Mouse (Mus musculus): ENCODE measurements around the gene Ccdc116. TPM values are rescaled to one million over a fixed set of nuclear protein-coding genes. Genes with fewer than 3 reads are reported as not detected.
"Not testable (repeated sequence)": the region's sequence is repeated elsewhere in the genome, so short reads cannot be mapped to it uniquely, and the experiment has no call there.

The Ccdc116 gene
- under 1 TPM in 1 of 2 experiments, not detected in 1; 0.09 TPM for total RNA-seq (2021)
- long read RNA-seq, experiment 1, result 0 reads
- long read RNA-seq, experiment 2, result 0 reads

DNA sequence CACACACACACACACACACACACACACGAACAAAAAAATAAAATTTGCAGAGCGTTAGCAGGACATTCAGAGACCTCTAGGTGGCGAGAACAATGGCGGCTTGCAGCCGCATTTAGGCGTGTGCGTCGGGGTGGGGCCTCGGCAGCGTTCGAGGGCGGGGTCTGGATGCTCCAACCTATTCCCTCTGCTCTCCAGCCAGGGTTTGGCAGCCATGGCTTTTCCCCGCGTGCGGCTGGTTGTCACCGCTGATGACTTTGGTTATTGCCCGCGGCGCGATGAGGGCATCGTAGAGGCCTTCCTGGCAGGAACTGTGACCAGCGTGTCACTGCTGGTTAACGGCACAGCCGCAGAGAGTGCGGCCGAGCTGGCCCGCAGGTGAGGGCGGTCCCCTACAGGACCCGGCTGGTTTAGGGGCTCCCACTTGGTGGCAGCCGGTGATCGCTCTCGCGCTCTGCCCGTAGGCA, at the start of gene Ccdc116:
Gene Ccdc116 (minus strand): TSS at position 458 of the 464 bp plus-strand sequence.
- peak; percentile 72 for DNase-seq (ENCODE audit: low spot score)

DNA sequence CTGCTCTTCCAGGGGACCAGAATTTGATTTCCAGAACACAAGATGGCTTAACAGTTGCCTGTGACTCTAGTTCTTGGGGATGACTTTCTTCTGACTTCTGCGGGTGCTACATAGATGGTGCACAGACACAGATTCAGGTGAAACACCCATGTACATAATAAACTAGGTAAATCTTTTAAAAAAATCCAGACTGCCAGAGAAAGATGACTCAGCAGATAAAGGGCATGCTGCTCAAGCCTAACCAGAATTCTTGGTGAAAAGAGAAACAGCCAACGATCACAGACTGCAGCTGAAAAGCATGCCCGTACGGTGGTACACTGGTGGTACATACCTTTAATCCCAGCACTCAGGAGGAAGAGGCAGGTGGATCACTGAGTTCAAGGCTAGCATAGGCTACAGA, 46.8 kb upstream of the Ccdc116 start:
- DNase-seq (ENCODE audit: low spot score), result no peak

DNA sequence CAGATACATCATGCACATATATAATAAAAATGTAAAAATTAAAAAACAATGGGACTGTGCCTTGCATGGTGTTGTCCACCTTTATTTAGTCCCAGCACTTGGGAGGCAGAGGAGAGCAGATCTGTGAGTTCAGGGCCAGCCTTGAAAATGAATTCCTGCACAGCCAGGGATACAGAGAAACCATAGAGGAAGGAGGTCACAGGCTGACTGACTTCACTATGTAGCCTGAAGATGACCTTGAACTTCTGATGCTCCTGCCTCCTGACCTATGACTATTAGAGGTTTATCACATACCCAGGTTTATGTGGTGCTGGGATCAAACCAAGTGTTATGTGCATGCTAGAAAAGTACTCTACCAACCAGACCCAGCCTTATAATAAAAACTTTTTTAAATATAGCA, 38.4 kb upstream of the Ccdc116 start:
- no peak for DNase-seq (ENCODE audit: low spot score)

DNA sequence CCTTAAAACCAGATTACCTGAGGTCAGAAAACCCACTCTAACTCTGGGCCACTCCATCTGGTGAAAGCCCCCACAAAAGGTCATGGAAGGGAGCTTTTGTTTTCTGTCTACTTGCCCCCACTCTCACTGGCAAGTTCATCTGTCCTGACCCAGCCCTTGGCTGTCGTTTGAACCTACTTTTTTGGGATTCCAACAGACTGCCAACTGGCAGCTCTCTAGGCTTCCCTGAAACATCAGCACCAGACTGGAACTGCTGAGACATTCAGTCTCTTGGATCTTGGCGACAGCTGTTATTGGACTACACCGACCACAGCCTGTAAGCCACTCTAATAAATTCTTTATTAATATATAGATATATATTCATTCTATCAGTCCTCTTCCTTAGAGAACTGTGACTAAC, 36.0 kb upstream of the Ccdc116 start:
- peak; percentile 62 for DNase-seq (ENCODE audit: low spot score)

DNA sequence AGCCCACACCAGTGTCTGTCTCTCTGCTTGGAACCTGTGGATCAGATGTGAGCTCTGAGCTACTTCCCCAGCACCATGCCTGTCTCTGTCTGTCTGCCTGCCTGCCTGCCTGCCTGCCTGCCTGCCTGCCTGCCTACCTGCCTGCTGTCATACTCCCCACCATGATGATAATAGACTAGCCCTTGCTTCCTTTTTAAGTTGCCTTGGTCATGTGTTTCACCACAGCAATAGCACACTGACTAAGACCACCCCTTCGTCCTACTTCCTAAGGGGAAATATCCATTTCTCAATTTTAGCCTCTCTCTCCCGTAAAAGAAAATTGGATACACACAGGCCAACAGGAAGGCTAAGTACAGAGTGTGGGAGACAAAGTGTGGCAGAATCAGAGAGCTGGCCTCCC, 35.1 kb upstream of the Ccdc116 start:
- DNase-seq (ENCODE audit: low spot score), result no peak

DNA sequence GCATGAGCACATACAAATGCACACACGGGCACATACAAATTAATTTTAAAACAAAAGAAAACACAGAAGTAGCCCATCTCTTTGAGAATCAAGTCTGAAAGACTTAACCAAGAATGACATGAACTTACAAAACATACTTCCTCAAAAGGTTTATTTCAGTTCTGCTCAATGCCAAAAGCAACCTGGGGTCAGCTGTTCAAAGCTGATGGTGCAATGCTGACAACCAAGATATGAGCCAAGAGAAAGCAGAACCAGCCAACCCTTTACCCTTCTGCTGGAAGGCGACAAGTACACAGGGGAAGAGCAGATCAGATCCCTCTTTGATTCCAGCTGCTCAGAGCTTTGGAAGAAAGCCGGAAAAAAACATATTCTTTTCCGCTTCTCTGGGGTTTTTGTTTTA, 34.4 kb upstream of the Ccdc116 start:
- DNase-seq (ENCODE audit: low spot score), result peak; percentile 54

DNA sequence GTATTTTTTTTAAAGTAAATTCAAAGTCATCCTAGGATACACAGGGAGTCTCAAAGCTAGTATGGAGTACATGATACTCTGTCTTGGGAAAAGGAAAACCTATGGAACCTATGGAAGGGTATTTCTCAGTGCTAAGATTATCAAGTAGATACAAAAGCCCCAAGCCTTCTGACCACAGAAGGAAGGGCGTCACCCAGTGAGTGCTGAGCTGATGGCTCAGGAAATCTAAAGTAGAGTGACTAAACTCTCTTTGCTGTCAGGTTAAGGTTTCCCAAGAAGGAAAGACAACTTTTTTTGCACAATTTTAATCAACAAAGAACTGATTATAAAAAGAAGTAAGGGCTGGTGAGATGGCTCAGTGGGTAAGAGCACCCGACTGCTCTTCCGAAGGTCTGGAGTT, 32.7 kb upstream of the Ccdc116 start:
- no peak for DNase-seq (ENCODE audit: low spot score)

DNA sequence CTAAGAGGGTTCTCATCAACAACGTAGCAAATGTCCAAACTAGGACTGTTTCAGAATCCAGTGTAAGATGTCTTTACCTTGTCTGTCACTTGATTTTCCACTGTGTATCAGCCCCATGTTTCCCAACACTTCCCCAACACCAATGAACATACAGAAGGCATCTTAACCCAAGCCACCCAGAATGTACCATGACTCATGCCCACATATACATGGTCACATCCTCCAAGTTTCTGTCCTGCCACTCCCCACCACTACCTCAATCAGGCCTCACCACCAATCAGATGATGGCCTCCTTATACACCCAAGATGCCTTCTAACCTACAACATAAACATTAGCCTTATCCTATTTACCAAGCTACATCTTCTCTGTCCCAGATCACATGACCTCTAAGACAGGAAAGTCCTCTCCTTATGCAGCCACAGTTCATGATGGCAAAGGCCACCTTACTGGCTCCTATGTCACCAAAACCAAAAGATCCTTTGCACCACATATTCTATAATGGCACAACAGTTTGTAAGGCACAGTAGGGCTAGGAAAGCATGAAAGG, 30.7 kb upstream of the Ccdc116 start:
- DNase-seq (ENCODE audit: low spot score), result no peak

DNA sequence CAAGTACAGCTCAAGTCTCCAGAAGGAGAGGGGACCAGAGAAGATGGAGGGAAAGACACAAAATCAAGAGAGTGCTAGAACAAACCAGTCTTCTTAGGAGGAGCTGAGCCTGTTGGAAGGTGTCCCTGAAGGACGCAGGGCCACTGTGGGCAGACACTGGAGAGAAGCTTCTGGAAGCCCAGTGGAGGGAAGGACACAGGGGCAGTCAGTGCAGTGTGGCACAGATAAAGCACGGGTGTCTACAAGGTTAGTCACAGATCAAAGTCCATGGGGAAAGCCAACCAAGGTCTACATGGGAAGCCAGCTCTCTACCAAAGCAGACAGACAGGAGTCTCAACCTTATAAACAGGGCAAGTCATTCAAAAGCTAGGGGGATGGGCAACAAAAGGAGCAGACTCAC, 28.7 kb upstream of the Ccdc116 start:
- no peak for DNase-seq (ENCODE audit: low spot score)

DNA sequence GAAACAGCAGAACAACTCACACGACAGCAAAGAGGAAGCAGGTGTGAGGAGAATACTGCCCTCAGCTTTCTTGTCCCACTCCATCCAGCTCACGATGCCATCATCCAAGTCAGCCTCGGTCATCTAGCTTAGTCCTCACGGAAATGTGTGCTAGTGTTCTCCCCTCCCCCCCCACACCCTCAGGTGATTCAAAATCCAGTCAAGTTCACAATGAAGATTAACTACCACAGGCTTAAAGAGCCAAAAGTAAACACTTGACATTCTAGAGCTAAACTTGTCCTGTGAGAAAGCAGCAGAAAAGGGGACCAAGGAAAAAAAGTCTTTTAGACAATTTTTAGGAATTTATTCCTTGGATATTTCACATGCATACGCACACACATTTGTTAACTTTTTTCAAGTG, 21.0 kb upstream of the Ccdc116 start:
- no peak for DNase-seq (ENCODE audit: low spot score)

DNA sequence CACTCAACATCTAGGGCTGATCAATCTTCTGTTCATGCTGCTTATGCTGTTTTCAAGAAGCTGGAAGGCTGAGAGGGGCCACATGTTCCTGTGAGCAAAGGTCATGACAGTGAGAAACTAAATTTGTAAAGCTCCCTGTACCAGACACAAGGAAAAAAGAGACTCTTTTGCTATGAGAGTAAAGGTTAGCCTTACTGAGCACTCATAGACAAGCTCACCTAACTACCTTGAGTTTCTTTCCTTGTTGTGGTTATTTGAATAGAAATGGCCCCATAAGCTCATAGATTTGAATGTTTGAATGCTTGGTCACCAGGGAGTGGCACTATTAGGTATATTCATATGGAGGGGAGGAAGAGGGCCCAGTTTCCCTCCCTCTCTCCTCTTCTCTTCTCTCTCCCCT, 20.1 kb upstream of the Ccdc116 start:
- DNase-seq (ENCODE audit: low spot score), result no peak

DNA sequence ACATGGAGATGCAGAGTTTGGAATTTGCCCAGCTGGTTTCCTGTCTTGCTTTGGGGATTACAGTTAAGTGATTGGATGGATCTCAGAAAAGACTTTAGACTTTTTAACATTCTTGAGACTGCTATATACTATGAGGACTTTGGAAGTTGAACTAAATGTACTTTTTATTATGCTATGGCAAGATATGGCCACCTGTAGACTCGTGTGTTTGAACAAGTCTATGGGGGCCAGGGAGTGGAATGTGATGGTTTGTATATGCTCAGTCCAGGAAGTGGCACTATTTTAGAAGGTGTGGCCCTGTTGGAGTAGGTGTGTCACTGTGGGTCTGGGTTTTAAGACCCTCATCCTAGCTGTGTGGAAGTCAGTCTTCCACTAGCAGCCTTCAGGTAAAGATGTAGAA, 18.4 kb upstream of the Ccdc116 start:
- DNase-seq (ENCODE audit: low spot score), result not testable (repeated sequence)

DNA sequence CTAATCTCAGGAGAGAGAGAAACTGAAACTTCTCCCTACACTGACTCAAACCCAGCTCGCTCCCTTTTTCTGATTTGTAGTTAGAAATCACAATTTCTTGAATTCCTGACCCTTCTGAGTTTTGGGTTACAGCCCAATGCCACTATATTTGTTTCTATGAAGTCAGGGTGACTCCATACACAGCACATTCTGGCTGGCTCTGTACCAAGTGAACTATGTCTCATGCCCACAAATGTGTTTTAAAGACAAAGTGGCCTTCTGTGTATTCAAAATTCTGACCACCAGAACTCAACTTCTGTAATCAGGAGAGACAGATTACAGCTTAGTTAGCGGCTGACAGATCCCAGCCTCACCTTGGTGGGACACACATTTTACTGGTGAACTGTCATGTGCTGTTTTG, 7.3 kb upstream of the Ccdc116 start:
- no peak for DNase-seq (ENCODE audit: low spot score)

DNA sequence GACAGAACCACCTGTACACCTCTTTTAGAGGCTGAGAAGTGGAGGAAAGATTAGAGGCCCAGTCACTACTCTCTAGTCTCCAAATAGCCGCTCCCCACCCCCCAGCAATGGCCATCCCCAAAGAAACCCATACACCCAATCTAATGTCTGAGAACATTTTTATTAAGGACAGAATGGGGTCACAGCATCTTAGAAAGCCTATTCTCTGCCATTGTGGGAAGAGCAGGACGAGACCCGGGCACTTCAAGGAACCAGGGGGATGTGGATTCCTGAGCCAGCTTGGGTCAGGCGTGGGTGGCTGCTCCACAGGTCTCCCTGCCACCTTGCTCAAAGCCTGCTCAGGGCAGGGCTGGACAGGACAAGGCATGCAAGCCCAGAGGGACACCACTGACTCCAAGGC, 4.8 kb upstream of the Ccdc116 start:
- DNase-seq (ENCODE audit: low spot score), result no peak

DNA sequence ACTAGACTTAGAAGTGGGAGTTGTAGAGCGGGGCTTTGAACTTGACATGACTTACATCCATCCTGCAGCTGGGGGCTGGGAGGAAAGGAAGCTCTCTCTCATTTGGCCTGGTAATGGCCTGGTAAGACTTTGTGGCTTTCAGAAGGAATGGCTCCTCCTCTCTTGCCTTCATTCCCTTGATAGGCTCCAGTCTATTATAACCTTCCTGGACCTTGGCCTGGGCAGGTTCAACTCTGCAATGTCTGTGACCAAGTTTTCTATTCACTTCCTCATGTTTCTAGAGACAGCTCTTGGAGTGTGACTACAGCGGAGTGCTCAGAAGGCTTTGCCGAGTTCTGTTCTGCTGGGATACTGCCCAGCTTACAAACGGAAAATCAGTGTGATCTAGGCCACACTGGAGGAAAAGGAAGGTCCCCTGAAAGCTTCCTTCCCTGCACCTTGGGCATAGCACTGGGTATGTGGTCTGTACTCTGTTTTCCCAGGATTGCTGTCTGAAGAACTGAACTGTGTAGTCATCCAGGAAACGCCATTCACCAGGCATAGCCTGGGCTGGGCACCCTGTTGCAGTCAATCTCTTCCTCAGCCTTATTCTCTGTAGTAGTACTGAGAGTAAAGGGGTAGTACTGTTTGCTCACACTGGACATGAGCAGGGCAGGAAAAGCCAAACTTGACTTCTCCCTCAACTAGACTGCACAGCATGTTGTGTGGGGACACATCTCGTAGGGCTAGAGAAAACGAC, 3.7 kb upstream of the Ccdc116 start:
- DNase-seq (ENCODE audit: low spot score), result no peak

DNA sequence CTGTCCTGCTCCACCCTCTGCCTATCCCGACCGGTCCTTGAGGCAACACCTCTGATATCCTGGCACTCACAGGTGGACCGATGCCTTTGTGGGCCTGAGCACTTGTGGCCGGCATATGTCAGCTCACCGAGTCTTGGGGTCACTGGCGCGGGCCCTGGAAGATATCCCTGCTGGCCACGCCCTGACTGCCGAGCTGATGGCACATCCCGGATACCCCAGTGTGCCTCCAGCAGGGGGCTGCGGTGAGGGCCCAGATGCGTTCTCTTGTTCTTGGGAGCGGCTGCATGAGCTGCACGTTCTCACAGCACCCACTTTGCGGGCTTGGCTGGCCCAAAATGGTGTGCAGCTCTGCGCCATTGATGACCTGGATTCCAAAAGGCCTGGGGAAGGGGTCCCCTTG, 1.1 kb upstream of the Ccdc116 start:
- DNase-seq (ENCODE audit: low spot score), result no peak

DNA sequence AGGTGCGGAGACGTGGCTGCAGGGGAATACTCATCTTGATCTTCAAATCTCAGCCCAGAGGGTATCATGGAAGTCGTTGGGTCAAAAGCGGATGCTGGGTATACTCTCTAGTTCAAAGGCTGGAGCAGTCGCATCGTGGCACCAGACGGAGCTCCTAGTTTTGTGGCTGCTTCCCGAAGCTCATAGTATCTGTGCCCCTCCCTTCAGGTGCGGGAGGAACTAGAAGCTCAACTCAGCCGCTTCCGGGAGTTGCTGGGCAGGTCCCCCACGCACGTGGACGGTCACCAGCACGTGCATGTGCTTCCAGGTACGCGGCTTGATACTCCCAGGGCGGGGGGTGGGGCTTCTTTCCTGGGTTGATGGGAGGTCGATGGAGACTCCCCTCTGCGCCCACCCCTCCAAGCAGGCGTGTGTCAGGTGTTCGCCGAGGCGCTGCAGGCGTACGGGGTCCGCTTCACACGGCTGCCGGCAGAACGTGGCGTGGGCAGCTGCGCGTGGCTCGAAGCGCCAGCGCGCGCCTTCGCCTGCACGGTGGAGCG, 431 bp upstream of the Ccdc116 start:
- DNase-seq (ENCODE audit: low spot score), result no peak

DNA sequence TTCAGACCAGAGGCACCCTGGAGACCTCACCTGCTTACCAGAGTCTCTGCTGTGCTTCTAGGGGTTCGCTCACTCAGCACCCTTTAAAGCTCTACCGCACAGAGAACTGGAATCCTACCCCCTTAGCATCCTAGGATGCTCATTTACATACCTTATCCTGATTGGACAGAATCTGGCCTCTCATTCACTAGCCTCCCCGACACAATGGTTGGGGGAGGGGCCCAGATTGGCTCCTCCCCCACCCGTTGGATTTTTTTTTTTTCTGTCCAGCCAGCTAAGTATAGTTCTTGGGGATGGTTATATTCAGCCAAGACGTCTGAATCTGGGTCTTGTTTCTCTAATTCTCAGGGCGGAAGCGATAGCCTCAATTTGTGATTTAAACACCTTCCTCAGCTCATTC, 2.7 kb downstream of the Ccdc116 start, which contains the start of gene Ydjc:
Gene Ydjc (plus strand): TSS at position 283 of the 400 bp plus-strand sequence.
- DNase-seq (ENCODE audit: low spot score), result no peak

DNA sequence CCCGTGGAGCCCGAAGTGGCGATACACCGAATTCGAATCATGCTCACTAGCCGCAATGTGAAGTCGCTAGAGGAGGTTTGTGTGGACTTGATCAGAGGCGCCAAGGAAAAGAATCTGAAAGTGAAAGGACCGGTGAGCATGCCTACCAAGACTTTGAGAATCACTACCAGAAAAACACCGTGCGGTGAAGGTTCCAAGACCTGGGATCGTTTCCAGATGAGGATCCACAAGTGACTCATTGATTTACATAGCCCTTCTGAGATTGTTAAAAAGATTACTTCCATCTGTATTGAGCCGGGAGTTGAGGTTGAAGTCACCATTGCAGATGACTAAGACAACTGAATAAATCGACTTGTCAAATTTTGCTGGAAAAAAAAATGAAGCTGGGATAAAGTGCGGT, 9.7 kb downstream of the Ccdc116 start:
- no peak for DNase-seq (ENCODE audit: low spot score)

DNA sequence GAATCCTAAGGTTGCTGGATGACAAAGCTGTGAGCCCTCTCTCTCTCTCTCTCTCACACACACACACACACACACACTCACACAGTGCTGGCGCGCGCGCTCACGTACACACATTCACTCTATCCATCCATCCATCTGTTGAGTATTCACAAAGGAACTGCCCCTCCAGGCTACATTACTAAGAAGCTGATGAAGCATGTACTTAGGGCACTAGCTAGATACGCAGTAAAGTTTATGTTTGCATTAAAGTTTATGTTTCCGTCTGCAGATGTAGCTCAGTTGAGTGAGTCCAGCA, 14.2 kb downstream of the Ccdc116 start:
- DNase-seq (ENCODE audit: low spot score), result no peak

DNA sequence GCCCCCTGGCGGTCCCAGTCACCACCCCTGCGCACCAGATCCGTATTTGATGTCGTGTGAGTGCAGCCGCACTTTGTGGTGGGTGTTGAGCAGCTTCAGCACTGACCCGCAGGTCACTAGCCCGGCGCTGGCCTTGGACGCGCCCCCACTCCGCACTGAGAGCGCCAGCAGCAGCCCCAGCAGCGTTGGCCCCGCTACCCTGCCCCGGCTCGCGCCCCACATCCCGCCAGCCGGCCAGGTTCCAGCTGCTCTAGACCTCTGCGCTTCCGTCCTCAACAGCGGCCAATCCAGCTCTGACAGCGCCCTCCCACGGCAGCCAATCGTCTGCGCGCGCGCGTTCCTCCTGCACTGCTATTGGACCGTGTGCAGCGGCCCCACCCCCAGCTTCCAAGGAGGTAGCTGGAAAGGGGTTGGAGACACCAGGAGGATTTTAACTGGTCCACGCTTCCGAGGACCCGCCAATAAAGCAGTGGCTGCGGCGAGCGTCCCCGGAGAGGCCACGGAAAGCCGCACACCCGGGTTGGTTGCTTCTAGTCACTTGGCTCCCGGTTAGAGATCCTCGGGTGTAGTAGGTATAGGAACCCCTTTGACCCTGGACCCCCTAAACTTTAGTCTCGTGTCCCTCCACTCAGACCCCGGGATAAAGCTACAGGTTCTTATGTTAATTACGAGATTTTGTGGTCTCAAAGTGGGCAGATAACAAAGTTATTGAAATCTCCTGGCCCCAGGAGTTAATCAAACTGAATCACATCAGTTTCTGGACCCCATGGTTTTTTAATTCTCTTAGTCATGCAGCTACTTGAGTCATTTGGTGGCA, 14.7 kb downstream of the Ccdc116 start, which contains the start of gene Sdf2l1:
Gene Sdf2l1 (minus strand): TSS at position 295 of the 817 bp plus-strand sequence.
- DNase-seq (ENCODE audit: low spot score), result peak; percentile 97
